Mouse (Mus musculus) stomach, postnatal 0 days (tissue): ENCODE results near the gene Mlec.

Source experiments
- CTCF ChIP-seq: IDR thresholded peaks from 2 replicates; pipeline ENCODE4 v1.5.1; 2016; ENCODE audit warnings: antibody characterized with exemption, low read depth, mild to moderate bottlenecking, moderate library complexity
- EP300 ChIP-seq: optimal IDR thresholded peaks from 2 replicates; pipeline ENCODE3; 2016; ENCODE audit warnings: antibody characterized with exemption

DNA sequence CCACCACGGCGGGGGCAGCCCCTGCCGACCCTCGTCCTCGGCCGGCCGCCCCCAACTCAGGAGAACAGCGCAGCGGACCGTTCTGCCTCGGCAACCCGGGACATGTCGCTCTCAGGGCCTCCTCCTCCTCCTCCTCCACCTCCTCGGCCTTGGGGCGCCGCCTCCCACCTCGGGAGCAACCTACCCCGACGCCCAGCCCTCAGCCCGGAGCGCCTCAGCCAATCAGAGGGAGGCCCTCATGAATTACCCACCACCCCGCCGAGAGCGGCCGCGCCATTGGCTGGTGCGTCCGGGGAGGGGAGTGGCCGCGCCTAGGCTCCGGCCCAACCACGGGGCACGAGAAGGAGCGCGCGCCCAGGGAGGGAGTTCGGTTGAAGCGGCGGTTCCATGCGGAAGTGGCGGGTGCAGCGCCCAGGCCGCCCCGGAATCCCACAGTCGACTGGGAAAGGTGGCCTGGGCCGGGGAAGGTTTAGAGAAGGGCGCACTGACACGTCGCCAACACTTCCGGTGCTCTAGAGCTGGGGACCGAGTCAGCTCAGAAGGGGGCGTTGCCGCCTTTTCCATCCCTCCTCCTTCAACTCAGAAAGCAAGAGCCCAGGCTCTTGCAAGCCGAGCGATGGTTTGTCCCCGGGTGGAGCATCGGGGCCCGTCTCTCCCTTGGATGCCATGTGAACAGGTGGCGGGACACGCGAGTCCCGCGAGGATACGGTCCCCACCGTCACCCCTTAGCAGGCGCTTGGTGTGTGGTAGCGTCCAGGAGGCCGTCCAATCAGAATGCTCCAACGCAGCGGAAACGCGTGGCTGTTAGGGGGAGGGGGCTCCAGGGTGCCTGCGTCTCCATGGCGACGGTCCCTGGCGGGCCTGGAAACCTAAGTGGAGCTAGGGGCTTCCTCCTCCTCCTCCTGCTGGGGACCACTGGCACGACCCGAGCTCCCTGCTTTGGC is at the start of gene Mlec:
- TF ChIP-seq EP300 (no peak), CTCF (peak; percentile 21; the same call in 1 of the 2 replicates)
